Mouse (Mus musculus): ENCODE data around the gene Ndufa4.

DNA sequence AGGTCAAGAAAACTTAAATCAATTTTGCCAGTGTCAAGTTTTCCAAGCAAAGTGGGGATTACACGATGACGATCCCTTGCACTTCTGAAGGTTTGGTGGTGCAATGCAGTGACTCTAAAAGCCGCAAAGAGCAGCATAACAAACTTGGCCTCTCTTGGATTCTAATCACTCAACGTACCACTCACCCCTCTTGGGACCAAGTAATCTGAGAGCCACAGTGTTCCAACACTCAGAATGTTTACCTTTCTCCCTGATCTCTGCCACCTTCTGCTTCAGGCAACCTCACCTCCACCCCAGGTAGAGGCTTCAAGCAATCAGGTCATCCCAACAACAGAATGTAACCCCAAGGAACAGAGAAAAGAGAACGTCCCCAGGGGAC lies 418 bp downstream of the Ndufa4 start:
- TF ChIP-seq CTCF (conservative IDR thresholded peaks at IDR 0.05; ENCODE audit: low read length) (no peak), POU5F1 (IDR thresholded peaks at IDR 0.05; ENCODE audit: borderline replicate concordance, low read length) (no peak)
